8 mouse cellular contexts compared by ENCODE assay signal in genomic region chr11:108923188-108923575, GRCm38 (mm10). TPM values are rescaled to one million over a fixed set of nuclear protein-coding genes. Genes with fewer than 3 reads are reported as not detected.
A peak's percentile ranks its signal among the peaks of the same experiment; 100 is the strongest.
DNase-seq lines count a peak whose midpoint lies in the region; ATAC-seq lines count a peak whose summit lies in the region.
"Had no signal": no experiment of that assay in that cellular context is flagged by ENCODE, and none has a peak within 500 bp of the region (broad histone marks: within the 10 kb centered on the region; RNA-seq: fewer than 3 reads in every experiment).

No protein-coding gene starts in this region.

- no peak for ATAC-seq in lung, embryonic 15.5 days (ENCODE audit: borderline replicate concordance, extremely low read depth, low FRiP score, low TSS enrichment)
- no peak for ATAC-seq in forebrain, embryonic 16.5 days
- no peak for ATAC-seq in limb, embryonic 15.5 days (ENCODE audit: insufficient number of reproducible peaks, low FRiP score, low TSS enrichment, low read depth)
- no peak for ATAC-seq in stomach, embryonic 14.5 days (ENCODE audit: insufficient number of reproducible peaks, insufficient read depth, low FRiP score, low read depth)

- no peaks in the 10 kb centered on the region for H3K36me3 ChIP-seq in lung, embryonic 15.5 days
- no peaks in the 10 kb centered on the region for H3K36me3 ChIP-seq in forebrain, embryonic 16.5 days (ENCODE audit: control insufficient read depth, insufficient read depth)
- H3K36me3 ChIP-seq in limb, embryonic 15.5 days = no peaks in the 10 kb centered on the region
- H3K36me3 ChIP-seq in stomach, embryonic 14.5 days (ENCODE audit: control insufficient read depth, insufficient read depth, low read length) = peaks cover 2% of the 10 kb centered on the region

- no peak overlapping the region for H3K27ac ChIP-seq in lung, embryonic 15.5 days
- H3K27ac ChIP-seq in forebrain, embryonic 16.5 days (ENCODE audit: low read length) = no peak overlapping the region
- peak overlapping the region; percentile 100 for H3K27ac ChIP-seq in limb, embryonic 15.5 days
- no peak overlapping the region for H3K27ac ChIP-seq in stomach, embryonic 14.5 days (ENCODE audit: low read length)

- H3K4me2 ChIP-seq in lung, embryonic 15.5 days = peak overlapping the region; percentile 88
- peak overlapping the region; percentile 95 for H3K4me2 ChIP-seq in forebrain, embryonic 16.5 days (ENCODE audit: low read length)
- peak overlapping the region; percentile 50 for H3K4me2 ChIP-seq in limb, embryonic 15.5 days
- H3K4me2 ChIP-seq in stomach, embryonic 14.5 days (replicated peaks; ENCODE audit: low read depth, low read length) = peak overlapping the region; percentile 87

- H3K9me3 ChIP-seq in lung, embryonic 15.5 days = no peaks in the 10 kb centered on the region
- no peaks in the 10 kb centered on the region for H3K9me3 ChIP-seq in forebrain, embryonic 16.5 days (ENCODE audit: control insufficient read depth, low read length)
- no peaks in the 10 kb centered on the region for H3K9me3 ChIP-seq in limb, embryonic 15.5 days
- H3K9me3 ChIP-seq in stomach, embryonic 14.5 days (ENCODE audit: control insufficient read depth, low read depth, low read length) = no peaks in the 10 kb centered on the region

- WGBS in lung, embryonic 15.5 days = 2% methylated on average over 17 of the region's 17 CpGs
- 2% methylated on average over 17 of the region's 17 CpGs for WGBS in forebrain, embryonic 16.5 days
- WGBS in limb, embryonic 15.5 days = 3% methylated on average over 17 of the region's 17 CpGs
- WGBS in stomach, embryonic 14.5 days = 3% methylated on average over 17 of the region's 17 CpGs

- H3K4me1 ChIP-seq in lung, embryonic 15.5 days = peaks cover 51% of the 10 kb centered on the region
- peaks cover 68% of the 10 kb centered on the region for H3K4me1 ChIP-seq in forebrain, embryonic 16.5 days (replicated peaks; ENCODE audit: control insufficient read depth, insufficient read depth, low read length)
- peaks cover 54% of the 10 kb centered on the region for H3K4me1 ChIP-seq in limb, embryonic 15.5 days
- peaks cover 35% of the 10 kb centered on the region for H3K4me1 ChIP-seq in stomach, embryonic 14.5 days (ENCODE audit: control insufficient read depth, insufficient read depth, low read length)

- H3K9ac ChIP-seq in lung, embryonic 15.5 days = peak overlapping the region; percentile 86
- H3K9ac ChIP-seq in forebrain, embryonic 16.5 days (replicated peaks; ENCODE audit: low read depth, low read length) = peak overlapping the region; percentile 94
- peak overlapping the region; percentile 87 for H3K9ac ChIP-seq in limb, embryonic 15.5 days
- H3K9ac ChIP-seq in stomach, embryonic 14.5 days (replicated peaks; ENCODE audit: low read depth, low read length) = peak overlapping the region; percentile 82; the same call in 1 of the 2 replicates

- intact Hi-C loops in gastrocnemius, postnatal 36 days (cut with DNase I) = loop anchor here (5.0 kb wide), 2 partner anchors 69 to 504 kb away; partner anchors contain the start of gene Amz2

- H3K4me3 ChIP-seq in lung, embryonic 15.5 days = peak overlapping the region; percentile 77
- H3K4me3 ChIP-seq in forebrain, embryonic 16.5 days (replicated peaks; ENCODE audit: low read length) = peak overlapping the region; percentile 94
- peak overlapping the region; percentile 73 for H3K4me3 ChIP-seq in limb, embryonic 15.5 days
- H3K4me3 ChIP-seq in stomach, embryonic 14.5 days (ENCODE audit: low read depth, low read length) = peak overlapping the region; percentile 72

- no peaks in the 10 kb centered on the region for H3K27me3 ChIP-seq in lung, embryonic 15.5 days
- H3K27me3 ChIP-seq in forebrain, embryonic 16.5 days (replicated peaks; ENCODE audit: control insufficient read depth, insufficient read depth, low read length) = no peaks in the 10 kb centered on the region
- H3K27me3 ChIP-seq in limb, embryonic 15.5 days = no peaks in the 10 kb centered on the region
- no peaks in the 10 kb centered on the region for H3K27me3 ChIP-seq in stomach, embryonic 14.5 days (ENCODE audit: control insufficient read depth, insufficient read depth, low read length)

- DNase-seq in lung, postnatal 4 days = no peak
- no peak for DNase-seq in spleen, postnatal 36 days (ENCODE audit: low spot score in 2 of 2)
- DNase-seq in gastrocnemius, postnatal 36 days = no peak
- DNase-seq: right cerebral cortex, postnatal 25 days had no signal

RNA-seq across cellular contexts. Expression of gene Axin2, which starts 3.0 kb away (rescaled TPM):
- 8.4 TPM in 2 replicates for polyA plus RNA-seq in lung, embryonic 15.5 days (2015; fragmentation: Nextera tagmentation; extraction: Ambion mirVana)
- 5.9 and 8.4 TPM in 2 replicates for polyA plus RNA-seq in forebrain, embryonic 16.5 days (2015; fragmentation: Nextera tagmentation; extraction: Ambion mirVana)
- 15.8 and 20.3 TPM in 2 replicates for polyA plus RNA-seq in limb, embryonic 15.5 days (2015; fragmentation: Nextera tagmentation; extraction: Ambion mirVana)
- polyA plus RNA-seq in stomach, embryonic 14.5 days (2014; fragmentation: Nextera tagmentation; extraction: Ambion mirVana) = 3.9 and 7.0 TPM in 2 replicates
- 10 to 100 TPM in 1 of 2 experiments, 1 to 10 TPM in 1; 7.0 to 15.0 TPM for total RNA-seq in gastrocnemius, postnatal 36 days (2021)
